Mouse (Mus musculus) E14TG2a.4 (cell line): ENCODE measurements around the gene Glra4.

ENCODE experiments used
- CTCF ChIP-seq: conservative IDR thresholded peaks from 2 replicates; pipeline ENCODE4 v1.5.1; 2014; ENCODE audit warnings: low read length
- NANOG ChIP-seq: IDR thresholded peaks from 2 replicates; pipeline ENCODE4 v1.6.1; 2014; ENCODE audit warnings: borderline replicate concordance, low read length, mixed read lengths
- POU5F1 ChIP-seq: IDR thresholded peaks from 2 replicates; pipeline ENCODE4 v1.6.1; 2014; ENCODE audit warnings: low read length, borderline replicate concordance

GRCm38 (mm10) chrX:136761103-136762074 is 18.6 kb downstream of the Glra4 start:
- TF ChIP-seq CTCF = peak; percentile 23
- no peak for TF ChIP-seq POU5F1
- no peak for TF ChIP-seq NANOG
